Mouse (Mus musculus): Measurements from ENCODE around the gene Shkbp1.

DNA sequence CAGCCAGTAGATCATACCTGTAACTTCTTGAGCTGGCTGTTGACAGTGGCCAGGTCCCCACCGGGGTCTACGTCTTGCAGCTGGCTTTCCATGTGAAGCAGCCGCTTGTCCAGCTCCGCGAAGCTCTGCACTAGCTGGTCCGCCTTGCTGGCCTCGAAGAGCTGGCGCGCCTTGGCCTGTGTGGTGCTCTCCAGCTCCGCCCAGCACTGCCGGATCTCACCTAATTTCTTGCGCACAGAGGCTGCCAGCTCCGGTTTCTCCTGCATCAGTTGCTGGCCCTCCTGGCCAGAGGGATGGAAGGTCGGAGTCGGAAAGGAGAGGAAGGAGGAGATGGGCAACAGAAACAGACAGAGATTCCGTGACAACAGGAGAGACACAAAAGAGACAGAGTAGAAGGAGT, 35.6 kb upstream of the Shkbp1 start:
- no peak for TF ChIP-seq POLR2A (IDR thresholded peaks at IDR 0.05; ENCODE audit: insufficient read depth, low read length)
- TF ChIP-seq CTCF (IDR thresholded peaks at IDR 0.05; ENCODE audit: low read depth, low read length) = no peak

Measured in ES-Bruce4 (cell line).